Mouse (Mus musculus) layer of hippocampus, postnatal 14 days (tissue): ENCODE measurements around the gene Cxcr4. TPM values are rescaled to one million over a fixed set of nuclear protein-coding genes. Genes with fewer than 3 reads are reported as not detected.

Experiments
- DNase-seq, 2 experiments: peaks; one replicate each; pipeline ENCODE4 v3.0.0; 2021 to 2022; ENCODE audit warnings: low spot score in 2 of 2, mixed read lengths in 1 of 2
- long read RNA-seq, 2 experiments: library from polyadenylated mRNA; stranded (forward); transcript quantifications; one replicate each; pipeline ENCODE4 v2.0.0; 2021
- total RNA-seq, 2 experiments: library from RNA; stranded (reverse); gene quantifications; 2 replicates each; pipeline ENCODE4 v1.2.3; 2021

Gene Cxcr4
- 10 to 100 TPM; 10.2 to 17.0 TPM for total RNA-seq
- long read RNA-seq, experiment 1, result 0 reads
- long read RNA-seq, experiment 2, partial matches to known transcripts, result 0 of 2 reads
- long read RNA-seq, experiment 2, other reads (novel, unspliced or antisense), result 1 of 2 reads

DNA sequence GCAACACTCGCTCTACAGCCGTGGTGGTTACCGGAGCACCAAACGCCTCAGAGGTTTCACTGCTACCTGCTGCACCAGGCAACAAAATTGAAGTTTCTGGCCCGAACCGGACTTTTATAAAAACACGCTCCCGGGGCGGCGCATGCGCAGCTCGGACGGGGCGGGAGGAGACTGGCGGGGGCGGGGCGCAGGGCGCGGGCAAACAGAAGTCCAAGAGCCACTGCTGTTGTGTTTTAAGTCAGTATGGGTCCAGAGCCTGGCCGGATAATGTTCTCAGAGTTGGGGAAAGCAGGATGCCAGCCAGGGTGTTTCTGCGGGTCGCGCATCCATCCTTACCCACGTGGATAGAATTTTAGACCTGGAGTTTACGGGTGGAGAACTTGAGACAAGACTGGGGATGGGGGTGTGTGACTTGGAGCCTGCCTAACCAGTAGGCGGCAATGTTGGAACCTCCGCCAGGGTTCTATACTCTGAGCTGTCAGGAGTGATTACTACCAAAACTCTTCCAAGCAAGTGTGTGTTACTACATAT lies at the start of gene Cxcr4:
Gene Cxcr4 (minus strand): TSS at position 83 of the 531 bp plus-strand sequence.
- DNase-seq, result peak; percentile 73 to 76

DNA sequence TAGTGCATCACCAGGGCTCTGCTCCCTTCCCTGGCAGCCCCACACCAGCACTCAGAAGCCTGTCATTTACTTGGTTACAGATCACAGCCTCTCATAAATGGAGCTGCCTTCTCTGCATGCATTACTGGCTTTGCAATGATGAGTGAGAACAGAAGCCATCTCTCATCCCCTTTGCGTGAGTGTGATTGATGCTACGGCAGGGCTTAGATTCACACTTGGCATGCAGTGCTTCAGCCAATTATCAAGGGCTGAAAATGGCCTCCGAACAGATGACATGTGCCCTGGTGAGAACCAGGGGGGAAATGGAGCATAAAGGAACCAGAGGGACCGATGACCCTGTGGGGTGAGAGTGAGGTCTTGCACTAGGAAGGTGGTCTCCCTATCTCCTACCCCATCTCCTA lies 47.6 kb upstream of the Cxcr4 start:
- no peak for DNase-seq

DNA sequence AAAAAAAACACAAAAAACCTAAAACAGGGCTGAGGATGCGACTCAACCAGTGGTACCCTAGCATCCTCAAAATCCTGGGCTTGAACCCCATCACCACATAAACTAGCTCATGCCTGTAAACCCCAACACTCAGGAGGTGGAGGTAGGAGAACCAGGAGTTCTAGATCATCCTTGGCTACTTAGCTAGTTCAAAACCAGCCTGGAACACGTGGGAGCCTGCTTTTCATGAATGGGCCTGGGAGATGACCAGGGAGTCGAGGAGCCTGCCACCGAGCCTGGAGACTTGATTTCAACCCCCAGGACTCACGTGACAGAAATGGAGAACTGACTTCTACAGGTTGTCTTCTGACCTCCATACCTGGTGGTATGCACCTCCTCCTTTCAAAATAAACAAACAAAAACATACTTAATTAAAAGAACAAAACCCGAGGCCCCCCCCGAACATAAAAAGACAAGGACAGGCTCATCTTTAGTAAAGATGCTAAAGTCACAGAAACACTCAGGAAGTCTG lies 45.2 kb upstream of the Cxcr4 start:
- no peak for DNase-seq

DNA sequence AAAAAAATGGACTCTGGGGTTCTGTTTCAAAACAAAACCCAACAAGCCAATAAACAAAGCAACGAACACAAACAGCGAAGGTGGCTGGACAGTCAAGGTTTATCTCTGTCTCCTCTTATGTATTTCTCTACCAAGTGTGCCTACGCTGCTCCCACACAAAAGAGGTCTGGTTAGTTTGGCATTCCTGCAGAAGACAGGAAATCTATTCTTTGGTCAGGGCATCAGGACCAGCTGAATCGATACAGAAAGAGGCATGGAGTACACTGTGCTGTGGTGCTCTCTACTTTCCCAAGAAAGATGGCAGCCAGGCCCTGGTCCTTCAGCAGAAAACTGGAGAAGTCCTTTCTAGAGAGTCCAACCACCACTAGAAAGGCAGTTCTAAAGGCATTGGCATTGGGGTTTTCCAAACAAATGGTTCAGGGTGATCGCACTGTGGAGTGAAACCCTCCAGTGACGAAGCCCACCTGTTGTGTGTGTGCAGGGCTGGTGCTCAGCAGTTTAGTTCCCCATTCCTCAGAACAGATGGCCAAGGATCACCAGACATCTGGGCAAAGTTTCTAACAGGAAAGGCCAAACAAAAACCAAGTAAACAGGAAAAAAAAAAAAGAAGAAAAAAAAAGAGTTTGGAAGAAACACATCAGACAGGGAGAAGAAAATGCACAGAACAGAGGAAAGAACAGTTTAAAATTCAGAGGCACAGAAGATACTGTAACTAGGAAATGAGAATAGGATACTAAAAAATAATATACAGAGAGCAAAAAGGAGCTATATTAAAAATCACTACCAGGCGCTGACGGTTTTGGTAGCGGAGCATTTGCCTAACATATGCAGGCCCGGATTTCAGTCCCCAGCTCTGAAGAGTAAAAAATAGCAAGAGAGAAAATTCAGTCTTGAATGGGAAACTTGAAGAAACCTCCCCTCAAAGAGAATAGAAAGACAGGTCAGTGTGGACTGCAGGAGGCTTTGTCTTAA lies 44.5 kb upstream of the Cxcr4 start:
- DNase-seq, result no peak

DNA sequence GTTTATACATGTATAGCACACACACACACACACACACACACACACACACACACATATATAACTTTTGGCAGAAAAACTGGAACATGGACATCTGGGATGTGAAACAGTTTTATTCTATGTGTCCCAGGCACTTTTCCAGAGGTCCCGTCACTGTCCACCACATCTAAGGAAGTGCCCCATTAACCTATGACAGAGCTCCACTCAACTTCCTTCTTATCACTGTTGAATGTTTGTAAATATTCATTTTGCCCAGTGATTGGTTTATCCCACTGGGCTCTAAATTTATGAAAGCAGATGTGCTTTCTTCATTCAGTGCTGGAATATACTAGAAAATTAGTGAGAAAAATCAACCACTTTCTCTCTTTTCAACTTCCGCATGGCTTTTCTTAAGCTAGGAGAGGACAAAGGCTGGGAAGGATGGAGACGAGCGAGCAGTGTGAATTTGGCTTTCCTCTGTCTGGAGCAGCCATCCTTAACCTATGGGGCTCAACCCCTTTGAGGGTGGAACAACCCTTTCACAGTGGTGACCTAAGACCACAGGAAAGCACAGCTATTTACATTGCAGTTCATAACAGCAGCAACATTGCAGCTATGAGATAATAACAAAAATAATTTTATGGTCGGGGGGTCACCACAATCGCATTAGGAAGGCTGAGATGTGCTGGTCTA lies 41.8 kb upstream of the Cxcr4 start:
- DNase-seq, result no peak

DNA sequence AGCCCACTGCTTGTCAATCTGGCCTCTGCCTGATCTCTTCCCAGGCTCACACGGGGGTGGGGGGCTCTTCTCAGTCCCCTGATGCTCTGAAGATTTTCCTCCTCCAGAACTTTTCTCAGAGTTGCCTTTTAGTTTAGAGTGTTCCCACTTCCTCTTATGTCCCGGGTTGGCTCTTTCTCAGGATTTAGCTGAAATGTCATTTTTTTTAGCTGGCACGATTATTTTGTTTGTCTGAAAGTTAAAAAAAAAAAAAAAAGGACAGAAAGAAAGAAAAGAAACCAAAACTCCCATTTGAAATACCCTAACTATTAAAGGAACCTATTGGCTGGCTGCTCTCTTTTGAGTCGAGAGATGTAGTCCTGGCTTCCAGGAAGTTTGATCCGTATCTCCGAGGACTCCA lies 40.4 kb upstream of the Cxcr4 start:
- DNase-seq, result no peak

DNA sequence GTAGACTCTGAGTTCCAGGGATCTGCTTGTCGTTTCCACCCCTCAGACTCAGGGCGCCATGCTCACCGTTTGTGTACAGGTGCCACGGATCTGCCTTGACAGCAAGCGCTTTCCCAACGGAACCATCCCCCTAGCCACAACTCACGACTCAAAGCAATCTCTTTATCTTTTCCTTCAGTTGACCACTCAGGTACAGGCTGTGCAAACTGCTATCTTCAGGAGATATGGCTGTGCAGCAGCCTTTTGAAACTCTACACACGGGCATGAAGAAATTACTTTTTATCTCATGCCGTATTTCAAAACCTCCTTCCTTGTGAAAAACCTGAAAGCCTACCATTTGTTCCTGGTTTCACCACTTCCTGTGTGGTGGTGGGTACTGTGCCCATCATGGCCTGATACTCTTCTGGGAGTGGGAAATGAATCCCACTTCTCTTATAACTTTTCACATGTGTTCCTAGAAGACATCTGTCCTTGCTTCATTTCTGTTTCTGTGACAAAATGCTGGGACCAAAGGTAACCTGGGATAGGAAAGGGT lies 34.1 kb upstream of the Cxcr4 start:
- DNase-seq, result no peak

DNA sequence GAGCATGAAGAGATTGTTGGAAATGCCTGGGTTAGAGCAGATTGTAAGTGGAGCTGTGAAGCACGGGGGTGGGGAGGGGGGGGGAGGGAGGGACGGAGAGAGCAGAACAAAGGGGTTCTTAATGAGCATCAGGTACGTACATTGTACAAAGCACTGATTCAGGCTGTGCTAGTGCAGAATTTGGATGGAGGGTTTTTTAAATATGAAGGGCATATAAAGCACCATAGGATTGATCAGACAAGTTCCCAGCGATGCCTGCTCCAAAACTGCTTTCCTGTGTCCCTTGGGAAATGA lies 31.4 kb upstream of the Cxcr4 start:
- DNase-seq, result no peak

DNA sequence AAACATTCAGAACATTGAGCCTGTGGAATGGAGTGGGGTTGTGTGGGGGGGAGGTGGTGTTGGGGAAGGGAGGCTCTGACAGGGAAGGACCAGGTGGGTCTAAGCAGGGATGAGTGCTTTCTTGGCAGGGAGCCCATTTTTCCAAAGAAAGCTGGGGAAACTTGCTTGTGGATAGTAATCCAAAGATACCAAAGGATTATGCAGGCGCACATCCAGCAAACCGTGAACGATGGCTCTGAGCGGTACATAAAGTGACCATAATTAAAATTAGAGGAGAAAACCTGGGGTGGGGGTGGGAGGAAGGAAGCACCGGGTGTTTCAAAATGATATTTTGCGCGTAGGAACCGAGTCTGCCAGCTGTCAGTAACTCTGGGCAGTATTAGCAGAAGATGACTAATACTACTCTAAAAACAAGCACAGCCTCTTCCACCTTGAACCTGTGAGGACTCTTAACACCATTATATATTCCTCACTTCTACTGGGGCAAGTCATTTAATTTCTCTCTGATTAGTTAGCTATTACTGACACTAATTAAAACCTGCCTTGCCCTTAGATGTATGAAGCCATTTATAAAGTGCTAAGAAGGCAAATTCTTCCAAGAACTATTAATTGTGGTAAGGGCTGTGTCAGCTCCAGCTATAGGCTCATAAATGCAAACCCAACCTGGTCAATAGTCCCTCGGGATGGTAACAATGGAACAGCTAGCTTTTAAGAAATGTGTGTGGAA lies 30.9 kb upstream of the Cxcr4 start:
- no peak for DNase-seq

DNA sequence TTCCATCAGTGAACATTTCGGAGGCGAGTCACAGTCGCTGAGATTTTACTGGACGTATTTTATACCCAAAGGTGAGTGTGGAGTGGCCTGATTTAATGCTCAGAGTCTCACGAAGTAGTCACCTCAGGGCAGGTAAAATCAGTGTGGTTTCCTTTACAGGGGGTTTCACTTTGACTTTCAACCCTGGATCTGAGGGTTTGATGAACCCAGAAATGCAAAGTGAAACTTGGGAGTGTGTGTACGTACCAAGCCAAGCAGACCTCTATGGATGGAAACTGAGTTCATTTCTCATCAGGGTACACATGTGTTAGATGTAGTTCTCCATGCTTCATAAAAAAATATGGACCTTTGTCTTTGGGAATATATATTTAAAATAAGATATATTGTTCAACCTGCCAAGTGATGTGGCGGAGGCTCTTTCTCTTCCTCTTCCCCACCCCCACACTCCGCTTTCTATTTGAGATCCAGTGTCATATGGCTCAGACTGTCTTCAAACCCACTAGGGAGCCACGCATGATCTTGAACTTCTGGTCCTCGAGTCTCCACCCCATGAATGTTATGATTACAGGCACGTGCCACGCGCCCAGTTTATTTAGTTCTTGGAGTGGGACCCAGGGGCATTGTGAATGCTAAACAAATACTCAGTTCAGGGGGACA lies 25.7 kb upstream of the Cxcr4 start:
- DNase-seq, result no peak

DNA sequence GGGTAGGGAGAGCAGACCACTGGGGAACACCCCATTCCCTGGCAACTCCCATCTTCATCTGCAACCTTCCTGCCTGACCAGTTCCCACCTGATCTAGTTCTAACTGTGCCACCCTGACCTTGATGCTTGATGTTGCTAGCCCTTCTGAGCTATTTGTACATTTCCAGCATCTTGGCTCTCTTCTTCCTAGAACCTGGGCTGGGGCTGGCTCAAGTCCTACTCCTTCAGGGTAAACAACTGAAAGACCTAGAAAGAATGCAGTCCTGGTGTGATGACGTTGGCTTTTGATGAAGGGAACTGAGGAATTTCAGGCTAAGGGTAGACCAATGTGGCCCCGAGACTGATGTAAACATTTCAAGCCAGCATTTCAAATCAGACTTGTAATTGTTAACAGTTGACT lies 24.5 kb upstream of the Cxcr4 start:
- DNase-seq, result no peak

DNA sequence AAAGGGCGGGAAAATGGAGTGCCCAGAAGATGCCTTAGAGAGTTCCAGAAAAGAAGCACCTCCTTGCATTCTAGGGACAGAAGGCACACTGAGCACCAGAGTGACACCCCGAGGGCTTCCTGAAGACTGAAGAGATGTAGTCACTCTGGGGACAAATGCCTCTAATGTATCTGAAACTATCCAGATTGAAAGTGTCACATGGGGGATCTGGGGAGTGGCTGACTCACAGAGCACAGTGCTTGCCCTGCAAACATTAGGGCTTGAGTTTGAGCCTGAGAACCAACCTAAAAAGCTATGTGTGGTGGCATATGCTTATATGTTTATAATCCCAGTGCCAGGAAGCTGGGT lies 23.3 kb upstream of the Cxcr4 start:
- no peak for DNase-seq

DNA sequence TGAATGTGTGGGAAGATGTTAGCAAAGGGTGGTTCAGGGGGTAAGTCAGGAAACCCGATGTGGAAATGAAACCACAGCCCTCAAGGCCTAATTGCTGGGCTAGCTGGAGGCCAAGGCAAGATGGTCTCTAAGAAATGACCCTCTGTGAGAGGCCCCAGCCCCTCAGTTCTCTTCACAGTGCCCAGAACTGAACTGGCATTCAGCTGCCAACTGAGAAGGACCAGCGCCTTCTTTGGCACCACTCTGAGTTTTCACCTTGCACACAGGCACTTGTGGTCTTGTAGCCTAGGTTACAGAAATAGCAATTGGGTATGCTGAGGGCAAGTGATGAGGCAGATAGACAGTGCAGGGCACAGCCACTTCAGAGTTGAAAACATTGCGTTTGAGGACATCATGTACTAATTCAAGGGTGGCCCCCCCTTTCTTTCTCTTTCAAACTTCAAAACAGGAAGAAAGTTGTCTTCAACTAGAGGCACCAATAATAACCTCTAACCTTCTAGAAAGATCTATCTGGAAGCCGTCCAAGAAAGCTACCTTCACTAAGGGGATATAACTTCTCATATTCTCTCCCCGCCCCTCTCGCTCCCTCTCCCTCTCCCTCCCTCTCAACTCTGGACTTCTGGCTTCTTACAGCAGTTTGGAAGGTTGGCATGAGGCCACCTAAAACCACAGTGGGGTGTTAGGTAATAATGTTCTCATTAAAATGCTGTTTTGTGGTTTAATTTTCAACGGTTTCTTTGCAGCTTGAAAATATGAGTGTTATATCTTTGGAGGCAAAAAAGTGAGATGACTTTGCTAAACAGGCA lies 22.8 kb upstream of the Cxcr4 start:
- no peak for DNase-seq

DNA sequence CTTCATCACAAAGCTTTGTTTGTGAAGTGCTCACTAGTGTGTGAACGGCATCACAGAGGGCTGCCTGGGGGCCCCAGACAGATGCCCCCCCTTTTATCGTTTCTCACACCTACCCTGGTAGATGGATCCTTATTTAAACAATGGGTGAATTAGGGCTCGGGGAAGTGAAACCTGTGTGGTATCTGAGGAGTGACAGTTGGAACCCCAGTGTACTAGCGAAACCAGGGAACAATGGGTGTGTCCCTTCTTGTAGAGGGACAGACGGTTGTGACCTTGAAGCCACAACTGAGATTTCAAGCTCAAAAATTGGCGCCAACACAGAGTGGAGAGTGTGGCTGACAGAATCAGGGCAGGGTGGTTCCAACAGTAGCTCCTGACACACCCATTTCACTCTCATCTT lies 16.0 kb upstream of the Cxcr4 start:
- DNase-seq, result no peak

DNA sequence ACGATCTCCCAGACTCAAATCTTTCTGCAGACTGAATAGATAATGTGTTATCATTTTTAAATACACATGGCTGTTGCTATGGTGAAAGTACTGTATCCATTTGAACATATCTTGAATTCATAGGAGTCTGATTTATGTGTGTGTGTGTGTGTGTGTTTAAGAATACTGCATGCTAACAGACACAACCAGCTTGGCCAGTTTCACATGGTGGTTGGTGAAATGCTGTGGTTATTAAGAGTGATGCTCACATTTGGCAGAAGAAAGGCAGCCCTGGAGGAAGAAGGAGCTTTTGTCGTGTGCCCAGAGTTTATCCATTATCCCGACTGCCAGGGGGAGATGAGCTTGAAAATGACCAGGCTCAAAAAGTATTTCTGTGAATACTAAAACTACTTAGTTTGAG lies 15.3 kb upstream of the Cxcr4 start:
- no peak for DNase-seq

DNA sequence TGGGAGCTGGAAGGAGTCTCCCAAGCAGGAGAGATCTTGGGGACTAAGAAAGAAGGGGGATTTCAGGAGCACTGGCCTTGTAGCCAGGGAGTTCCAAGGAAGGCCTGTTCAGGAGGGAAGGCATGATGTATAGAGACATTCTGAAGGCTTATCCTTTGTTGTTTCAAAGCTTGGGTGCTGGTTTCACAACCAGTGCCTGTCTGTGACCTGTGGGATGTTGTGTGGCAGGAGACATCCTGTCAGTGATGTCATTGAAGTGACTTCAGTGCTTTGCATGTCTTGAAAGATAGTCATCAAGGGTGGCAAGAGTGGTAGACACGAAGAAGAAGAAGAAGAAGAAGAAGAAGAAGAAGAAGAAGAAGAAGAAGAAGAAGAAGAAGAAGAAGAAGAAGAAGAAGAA lies 13.7 kb upstream of the Cxcr4 start:
- no peak for DNase-seq

DNA sequence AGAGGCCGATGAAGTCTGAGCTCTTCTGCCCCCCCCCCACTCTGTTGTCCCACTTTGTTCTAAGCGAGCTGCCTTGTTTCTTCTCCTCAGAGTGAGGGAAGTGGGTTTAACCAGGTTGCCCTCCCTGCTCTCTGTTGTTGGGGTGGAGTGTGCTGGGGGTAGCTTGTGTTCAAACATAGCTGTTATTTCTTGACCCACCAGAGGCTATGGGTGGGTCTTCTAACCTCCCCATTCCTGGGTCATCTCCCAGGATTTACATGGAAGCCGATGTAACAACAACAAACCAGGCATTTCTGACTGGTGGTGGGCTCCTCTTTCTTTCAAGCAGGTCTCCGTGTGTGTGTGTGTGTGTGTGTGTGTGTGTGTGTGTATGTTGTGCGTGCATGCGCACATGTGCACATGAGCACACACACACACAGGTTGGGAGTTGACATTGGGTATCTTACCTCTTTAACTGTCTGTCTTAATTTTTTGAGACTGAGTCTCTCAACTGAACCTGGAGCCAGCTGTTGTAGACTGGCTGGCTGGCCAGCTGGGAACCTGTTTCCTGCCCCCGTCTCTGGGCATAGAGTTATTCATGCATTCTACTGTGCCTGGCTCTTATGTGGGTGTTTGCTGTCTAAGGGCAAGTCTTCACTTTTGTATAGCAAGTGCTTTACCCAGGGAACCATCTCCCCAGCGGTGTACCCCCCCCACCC lies 10.7 kb upstream of the Cxcr4 start:
- DNase-seq, result no peak

DNA sequence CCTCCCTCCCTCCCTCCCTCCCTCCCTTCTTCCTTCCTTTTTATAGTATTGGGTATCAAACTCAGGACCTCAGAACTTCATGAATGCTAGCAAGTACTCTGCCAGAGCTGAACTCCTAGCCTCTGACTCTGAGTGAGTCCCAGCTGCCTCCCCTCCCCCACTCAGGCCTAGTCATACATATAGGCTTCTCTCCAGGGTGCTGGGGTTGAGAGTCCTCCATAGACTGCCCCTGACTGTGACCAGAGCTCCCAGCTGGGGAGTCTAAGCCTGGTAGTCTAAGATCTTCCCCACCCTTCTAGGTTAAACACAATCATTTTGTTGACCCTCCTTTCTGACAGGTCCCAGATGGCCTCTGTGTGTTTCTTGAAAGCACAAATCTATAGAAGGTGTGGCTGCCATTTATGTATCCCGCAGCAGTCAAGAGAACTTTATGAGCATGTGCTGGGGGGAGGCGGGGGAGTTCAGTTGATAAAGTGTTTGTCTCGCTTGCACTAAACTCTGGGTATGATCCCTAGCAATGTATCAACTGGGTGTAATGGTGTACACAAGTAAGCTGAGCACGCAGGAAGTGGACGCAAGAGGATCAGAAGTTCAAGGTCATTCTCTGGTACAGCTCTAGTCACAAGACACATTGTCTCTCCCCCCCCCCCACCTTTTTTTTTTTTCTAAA lies 10.1 kb upstream of the Cxcr4 start:
- DNase-seq, result no peak

DNA sequence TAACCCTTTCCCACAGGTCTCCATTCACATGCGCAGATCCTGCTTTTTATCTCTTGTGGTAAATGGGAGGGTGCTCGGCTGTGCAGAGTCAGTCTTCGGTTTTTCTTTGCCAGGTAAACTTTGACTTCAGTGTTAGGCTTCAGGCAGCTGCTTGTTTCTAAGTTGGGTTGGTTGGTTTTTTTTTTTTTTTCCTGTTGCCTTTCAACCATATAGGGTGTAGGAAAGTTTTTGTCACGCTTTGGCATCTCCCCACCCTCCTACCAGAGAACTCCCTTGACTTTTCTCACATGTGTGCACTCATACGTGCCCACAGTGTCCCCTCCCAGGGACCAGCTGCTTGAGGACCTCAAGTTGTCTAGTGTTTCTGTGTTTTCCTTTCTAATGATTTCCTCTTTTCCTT lies 9.2 kb upstream of the Cxcr4 start:
- no peak for DNase-seq
